Mouse (Mus musculus) kidney, adult 9 months (tissue): ENCODE data around the gene Arntl.

Experiments
- DNase-seq: peaks from one replicate; pipeline ENCODE4 v3.0.0; 2022

Gene Arntl

GRCm38 (mm10) chr7:113206644-113207470, at the start of gene Arntl:
Gene Arntl (plus strand): TSS chr7:113207465.
- DNase-seq = peak; percentile 99

GRCm38 (mm10) chr7:113161077-113161698, 46.1 kb upstream of the Arntl start:
- no peak for DNase-seq

- peak; percentile 51 for DNase-seq
Measured at GRCm38 (mm10) chr7:113164719-113165118, 42.5 kb upstream of the Arntl start.

- peak; percentile 60 for DNase-seq
Measured at GRCm38 (mm10) chr7:113167092-113167491, 40.2 kb upstream of the Arntl start.

- no peak for DNase-seq
Measured at GRCm38 (mm10) chr7:113168609-113169008, 38.7 kb upstream of the Arntl start.

- DNase-seq = no peak
Measured at GRCm38 (mm10) chr7:113172425-113172824, 34.8 kb upstream of the Arntl start.

GRCm38 (mm10) chr7:113175481-113175880, 31.8 kb upstream of the Arntl start:
- DNase-seq = no peak

- no peak for DNase-seq
Measured at GRCm38 (mm10) chr7:113178073-113178472, 29.2 kb upstream of the Arntl start.

GRCm38 (mm10) chr7:113183787-113184186, 23.5 kb upstream of the Arntl start:
- no peak for DNase-seq

- no peak for DNase-seq
Measured at GRCm38 (mm10) chr7:113185056-113185455, 22.2 kb upstream of the Arntl start.

- DNase-seq = peak; percentile 49
Measured at GRCm38 (mm10) chr7:113186041-113186800, 21.0 kb upstream of the Arntl start.

GRCm38 (mm10) chr7:113188091-113188490, 19.2 kb upstream of the Arntl start:
- DNase-seq = no peak

- DNase-seq = no peak
Measured at GRCm38 (mm10) chr7:113188566-113188965, 18.7 kb upstream of the Arntl start.

GRCm38 (mm10) chr7:113191787-113192186, 15.5 kb upstream of the Arntl start:
- no peak for DNase-seq

GRCm38 (mm10) chr7:113192714-113193365, 14.4 kb upstream of the Arntl start:
- DNase-seq = no peak

GRCm38 (mm10) chr7:113193872-113194271, 13.4 kb upstream of the Arntl start:
- no peak for DNase-seq

GRCm38 (mm10) chr7:113195271-113195670, 12.0 kb upstream of the Arntl start:
- DNase-seq = no peak

GRCm38 (mm10) chr7:113196171-113196570, 11.1 kb upstream of the Arntl start:
- DNase-seq = no peak

GRCm38 (mm10) chr7:113197161-113197775, 10.0 kb upstream of the Arntl start:
- DNase-seq = no peak

- DNase-seq = peak; percentile 60
Measured at GRCm38 (mm10) chr7:113201584-113201983, 5.7 kb upstream of the Arntl start.

GRCm38 (mm10) chr7:113207471-113208387, 464 bp downstream of the Arntl start:
- DNase-seq = peak; percentile 58
